Mouse (Mus musculus): ENCODE measurements around the gene Josd2.

The Josd2 gene

DNA sequence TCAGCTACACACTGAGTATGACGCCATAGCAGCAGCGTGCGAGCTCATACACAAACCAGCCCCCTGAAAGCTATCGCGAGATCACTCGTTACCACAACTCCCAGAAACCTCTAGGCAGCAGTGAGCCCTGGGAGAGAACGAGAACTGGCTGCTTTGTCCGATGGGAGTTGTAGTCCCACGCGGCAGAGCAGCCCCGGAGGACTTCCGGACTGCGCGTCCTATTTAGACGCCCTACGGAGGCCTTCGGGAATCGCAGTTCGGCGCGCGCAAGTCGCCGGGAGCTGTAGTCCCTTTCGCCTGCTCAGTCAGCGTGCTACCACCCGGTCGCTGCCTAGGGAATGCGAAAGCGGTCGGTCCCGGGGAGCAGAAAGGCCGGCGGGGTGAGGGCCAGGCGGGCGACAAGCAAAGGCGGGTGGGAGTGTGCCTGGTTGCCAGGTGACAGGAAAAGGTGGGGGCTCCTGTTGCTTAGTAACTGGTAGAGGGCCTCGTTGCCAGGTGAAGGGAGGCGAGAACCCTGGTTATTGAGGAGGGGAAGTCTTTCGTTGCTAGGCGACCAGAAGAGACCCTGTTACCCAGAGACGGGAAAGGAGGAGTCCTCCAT is at the start of gene Josd2:
TSS of gene Josd2 (plus strand) at position 170 of the 601 bp plus-strand sequence.
- peak; percentile 95 for DNase-seq

DNA sequence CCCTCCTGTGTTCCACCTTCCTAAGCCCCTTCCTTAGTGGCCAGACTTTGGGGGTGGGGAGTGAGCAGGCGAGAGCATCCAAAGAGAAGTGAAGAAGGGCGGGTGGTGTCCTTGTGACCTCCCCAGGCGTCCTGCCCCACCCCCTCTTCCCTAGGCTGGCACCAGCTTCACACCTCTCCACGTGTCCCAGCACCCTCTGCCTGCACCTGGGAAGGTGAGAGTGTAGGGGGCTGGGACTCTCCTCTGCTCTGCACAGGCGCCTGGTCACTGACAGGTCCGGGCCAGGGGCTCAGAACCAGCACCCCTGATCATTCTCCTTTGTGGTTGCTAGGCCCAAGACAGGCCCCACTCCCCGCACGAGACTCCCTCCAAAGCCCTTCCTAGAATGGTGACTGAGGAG is 40.1 kb upstream of the Josd2 start:
- DNase-seq, result no peak

DNA sequence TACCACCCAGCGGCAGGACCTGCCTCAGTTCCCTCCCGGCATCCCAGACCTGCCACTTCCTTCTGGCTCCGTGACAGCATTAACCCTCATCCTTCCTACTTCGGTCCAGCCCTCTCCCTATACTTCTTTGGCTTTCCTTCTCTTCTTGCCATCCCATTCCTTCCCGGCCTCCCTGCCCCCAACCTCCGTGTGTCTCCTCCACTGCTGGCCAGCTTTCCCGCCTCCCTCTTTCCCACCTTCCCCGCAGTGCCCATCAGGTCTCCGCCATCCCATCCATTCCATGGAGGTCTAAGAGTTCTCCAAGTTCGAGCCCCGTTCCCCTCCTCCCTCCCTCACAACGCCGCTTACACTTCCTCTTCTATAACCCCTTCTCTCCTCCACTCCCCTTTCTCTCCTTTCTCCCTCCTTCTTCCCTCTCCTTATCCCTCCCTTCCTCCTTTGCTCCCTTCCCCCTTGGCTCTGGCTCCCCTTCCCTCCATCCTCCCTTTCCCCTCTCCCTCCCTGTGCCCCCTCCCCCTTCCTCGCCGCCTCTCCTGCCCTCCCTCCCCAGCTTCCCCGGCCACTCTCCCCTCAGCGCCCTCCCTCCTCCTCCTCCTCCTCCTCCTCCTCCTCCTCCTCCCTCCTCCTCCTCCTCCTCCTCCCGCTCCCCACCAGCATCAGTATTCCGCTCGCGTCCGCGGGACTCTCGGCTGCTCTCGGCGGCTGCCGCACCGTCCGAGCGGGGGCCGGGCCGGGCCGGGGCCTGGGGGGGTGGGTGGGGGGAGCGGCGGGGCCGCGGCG is 39.4 kb upstream of the Josd2 start:
- peak; percentile 57 for DNase-seq

DNA sequence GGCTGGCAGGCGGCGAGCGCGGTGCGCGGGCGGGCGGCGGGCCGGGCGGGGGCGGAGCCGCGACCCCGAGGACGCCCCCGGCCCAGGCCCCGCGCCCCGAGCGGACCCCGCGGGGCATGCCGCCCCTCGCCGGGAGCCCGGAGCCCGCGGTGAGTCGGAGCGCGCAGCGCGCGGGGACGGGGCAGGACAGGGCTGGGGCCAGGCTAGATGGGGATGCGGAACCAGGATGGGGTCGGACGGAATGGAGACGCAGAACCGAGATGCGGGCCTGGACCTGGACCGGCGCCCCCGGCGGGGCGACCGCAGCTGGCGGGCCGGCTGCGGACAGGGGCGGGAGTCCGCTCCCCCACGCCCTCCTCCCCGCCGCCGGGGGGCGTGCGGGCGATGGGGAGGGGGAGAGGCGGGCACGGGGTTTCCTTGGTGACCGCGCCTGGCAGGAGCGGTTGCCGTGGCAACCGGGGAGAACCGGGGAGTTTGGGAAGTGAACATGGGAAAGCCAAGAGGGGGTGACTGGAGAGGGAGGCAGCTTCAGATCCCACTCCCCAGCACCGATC is 38.7 kb upstream of the Josd2 start, which contains the start of gene Lrrc4b:
TSS of gene Lrrc4b (plus strand) at position 51 of the 554 bp plus-strand sequence.
- peak; percentile 86 for DNase-seq

DNA sequence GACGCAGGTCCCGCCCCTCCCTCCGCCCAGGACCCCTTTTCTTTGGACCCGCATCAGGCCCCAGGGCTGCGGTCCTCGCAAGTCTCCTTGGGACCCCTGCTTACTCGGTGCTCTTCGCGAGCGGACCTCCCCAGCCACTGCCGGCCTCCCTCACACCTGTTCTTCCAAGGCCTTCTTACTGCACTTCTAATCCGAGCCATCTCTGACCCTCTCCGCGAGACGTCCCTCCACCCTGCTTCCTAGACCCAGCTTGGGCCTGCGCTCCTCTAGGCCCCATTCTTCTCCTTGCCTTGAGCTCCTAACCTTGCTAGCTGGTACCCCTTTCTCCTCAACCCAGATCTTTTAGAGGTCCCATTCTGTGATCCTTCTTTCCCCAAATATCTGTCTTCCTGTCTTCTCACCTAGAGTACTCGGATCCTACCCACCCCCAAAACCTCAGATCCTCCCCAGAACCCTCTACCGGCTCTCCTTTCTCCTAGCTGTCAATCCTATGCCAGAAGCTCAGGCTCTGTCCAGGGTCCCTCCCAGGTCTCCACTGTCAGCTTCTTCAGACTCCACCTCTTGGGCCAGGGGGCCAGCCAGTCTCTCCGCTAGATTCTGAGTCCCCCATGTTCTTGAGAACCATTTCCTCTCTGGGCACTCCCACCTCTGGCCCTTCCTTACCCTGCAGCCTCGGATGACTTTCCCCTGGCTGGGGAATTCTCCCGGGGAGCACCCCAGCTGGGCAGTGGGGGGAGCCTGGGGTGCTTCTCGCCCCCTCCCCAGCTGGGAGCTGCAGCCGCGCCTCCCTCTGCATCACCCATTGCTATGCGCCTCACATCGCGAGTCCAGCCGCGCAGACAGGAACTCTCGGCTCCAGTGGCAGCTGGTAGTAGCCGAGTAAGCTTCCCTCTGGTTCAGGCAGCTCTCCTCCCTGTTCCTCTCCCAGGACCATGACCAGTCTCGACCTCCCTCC is 38.0 kb upstream of the Josd2 start:
- DNase-seq, result peak; percentile 68

DNA sequence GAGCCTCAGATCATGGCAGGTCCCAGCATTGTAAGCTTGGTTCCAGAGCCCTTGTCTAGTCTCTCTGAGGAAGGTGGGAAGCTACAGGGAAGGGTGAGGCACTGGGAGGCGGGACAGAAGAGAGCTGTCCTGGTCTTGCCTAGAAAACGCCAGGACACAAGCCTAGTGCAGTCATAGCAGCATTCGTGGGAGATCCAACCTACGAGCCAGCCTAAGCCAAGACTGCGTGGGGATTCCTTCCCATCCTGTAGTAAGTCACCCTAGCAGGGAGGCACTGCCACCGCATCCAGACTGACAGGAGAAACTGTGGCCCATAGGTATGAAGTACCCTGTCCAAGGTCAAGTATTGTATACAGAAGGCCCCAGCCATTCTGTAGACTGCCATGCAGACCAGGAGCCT is 35.2 kb upstream of the Josd2 start:
- no peak for DNase-seq

DNA sequence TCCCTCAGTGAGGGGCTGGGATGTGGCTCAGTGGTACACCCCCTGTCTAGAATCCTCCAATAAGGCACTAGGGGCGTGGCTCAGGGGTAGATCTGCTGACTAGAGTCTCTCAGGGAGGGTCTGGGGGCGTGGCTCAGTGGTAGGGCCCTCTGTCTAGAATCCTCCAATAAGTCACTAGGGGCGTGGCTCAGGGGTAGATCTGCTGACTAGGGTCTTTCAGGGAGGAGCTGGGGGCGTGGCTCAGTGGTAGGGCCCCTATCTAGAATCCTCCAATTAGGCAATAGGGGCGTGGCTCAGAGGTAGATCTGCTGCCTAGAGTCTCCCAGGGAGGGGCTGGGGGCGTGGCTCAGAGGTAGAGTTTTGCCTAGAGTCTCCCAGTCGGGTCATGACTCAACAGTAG is 34.4 kb upstream of the Josd2 start:
- DNase-seq, result no peak

DNA sequence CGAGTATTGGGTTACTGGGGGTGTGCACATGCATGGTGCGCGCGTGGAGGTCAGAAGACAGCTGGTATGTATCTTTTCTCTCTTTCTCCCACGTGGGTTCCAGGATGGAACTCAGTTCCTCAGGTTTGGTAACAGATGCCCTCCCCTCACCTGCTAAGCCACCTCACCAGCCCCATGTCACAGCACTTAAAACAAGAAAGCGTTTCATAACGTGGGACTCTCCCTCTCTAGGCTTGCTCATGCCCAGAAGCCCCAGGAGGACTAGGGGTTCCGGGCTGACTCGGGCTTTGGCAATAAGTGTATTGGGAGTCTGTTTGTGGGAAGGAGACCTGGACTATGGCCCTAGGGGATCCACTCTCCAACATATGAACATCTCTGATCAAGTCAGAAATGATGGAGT is 33.7 kb upstream of the Josd2 start:
- no peak for DNase-seq

DNA sequence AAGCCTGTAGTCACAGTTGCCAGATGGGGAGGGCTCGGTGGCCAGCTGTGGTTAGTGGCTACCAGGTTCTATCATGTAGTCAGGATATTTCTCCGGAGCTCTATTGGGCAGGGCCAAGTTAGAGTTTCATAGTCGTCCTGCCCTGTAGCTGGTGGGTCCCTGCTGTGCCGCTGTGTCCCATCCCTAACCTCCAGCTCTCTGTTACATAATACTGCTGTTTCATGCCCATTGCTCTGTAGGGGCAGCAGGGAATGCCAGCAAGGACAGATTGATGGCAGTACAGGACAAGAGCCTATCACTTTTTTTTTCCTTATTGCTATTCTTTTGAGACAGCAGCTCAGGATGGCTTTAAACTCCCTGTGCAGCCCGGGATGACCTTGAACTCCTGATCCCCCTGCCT is 32.0 kb upstream of the Josd2 start:
- no peak for DNase-seq

DNA sequence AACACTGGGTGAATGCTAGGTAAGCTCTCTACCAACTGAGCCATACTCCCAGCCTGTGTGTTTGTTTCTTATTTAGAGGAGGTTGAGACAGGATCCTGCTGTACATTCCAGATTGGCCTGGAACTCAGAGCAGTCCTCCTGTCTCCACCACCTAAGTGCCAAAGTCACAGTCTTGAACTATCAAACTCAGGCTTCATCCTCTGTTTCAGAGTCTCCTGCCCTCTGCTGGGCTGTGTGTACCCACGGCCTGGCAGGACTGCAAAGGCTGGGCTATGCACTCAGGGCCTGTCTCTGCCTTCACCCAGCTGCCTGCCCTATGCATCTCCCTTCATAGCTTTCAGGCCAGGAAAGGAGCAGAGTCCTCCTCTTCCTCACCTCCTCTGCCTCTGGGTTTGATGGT is 31.5 kb upstream of the Josd2 start:
- no peak for DNase-seq

DNA sequence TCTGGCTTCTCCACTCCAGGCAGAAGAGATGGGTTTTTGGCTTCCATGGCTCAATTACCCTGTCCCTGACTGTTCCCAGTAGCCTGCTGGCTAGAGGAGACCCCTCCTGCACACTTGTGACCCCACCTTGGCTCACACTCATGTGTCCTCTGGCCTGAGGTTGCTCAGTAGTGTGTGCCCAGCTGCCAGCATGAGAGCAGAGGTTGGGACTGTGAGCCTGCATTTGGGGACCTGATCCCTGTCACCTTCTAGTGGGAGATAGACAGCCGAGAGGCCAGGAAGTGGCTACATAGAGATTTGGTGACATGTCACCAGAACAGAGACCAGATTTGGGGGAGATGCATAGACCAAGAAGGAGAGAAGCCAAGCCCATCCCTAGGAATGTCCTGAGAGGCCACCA is 30.6 kb upstream of the Josd2 start:
- no peak for DNase-seq

DNA sequence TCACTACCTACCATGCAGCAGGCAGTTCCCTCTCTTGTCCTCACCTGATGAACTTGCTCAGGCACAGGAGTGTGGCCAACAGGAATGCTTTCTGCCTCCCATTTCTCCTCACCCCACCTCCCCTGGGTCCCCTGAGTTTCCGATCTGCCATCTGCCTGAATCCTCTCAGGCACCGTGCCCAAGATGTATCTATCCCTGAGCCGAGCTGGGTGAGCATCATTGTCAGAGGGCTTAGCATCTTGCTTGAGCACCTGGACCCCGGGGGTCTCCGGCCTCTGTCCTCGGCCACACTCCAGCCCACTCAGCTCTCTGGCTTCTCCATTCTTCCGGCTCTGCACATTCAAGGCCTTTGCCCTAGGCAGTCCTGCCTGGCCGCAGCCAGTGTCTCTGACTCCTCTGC is 29.8 kb upstream of the Josd2 start:
- DNase-seq, result no peak

DNA sequence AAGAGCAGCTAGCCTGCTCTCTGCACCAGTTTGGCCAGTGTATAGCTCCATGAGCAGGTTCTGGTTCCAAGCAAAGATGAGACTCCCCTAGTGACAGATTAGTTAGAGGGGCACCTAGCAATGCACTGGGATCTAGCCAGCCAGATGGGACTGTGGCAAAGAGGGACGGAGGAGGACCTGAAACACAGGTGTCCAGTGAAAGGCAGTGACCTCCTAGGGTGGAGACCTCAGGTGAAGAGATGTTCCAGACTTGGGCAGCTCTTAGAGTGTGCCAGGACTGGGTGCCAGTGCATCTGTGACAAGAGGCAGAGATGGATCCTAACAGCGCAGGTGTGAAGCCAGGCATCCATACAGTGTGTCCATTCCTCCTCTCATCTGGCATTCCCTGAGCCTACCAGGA is 28.1 kb upstream of the Josd2 start:
- no peak for DNase-seq

DNA sequence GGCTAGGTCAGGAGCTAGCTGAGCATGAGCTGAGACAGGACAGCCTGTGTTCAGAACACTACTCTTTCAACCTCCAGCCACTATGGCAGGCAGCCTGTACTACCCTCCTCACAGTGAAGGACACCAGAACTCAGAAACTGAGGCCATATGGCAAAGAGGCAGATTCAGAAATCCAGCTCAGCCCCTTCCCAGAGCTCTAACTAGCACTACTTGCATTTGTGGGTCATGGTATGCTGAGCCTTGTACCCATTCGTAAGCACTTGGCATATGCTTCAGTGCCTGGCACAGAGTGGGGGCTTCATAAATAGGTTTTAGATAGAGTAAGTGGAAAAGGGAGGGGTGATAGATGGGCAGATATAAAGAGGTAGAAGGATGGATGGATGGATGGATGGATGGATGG is 27.3 kb upstream of the Josd2 start:
- no peak for DNase-seq

DNA sequence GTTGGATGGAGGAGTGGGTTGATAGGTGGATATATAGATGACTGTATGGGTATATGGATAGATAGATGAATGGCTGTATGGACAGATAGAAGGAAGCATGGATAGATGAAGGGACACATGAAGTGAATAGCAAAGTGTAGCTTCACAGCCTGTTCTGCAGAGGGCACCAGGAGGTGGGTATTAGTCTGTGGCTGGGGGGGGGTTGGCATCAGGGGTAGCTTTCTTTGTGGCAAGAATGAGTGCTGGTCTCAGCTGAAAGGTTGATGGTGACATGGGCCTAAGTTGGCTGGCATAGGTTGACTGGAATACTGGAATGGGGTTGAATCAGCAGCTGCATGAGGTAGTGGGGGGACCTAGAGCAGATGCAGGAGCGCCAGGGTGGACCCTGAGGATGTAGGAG is 26.6 kb upstream of the Josd2 start:
- DNase-seq, result no peak

DNA sequence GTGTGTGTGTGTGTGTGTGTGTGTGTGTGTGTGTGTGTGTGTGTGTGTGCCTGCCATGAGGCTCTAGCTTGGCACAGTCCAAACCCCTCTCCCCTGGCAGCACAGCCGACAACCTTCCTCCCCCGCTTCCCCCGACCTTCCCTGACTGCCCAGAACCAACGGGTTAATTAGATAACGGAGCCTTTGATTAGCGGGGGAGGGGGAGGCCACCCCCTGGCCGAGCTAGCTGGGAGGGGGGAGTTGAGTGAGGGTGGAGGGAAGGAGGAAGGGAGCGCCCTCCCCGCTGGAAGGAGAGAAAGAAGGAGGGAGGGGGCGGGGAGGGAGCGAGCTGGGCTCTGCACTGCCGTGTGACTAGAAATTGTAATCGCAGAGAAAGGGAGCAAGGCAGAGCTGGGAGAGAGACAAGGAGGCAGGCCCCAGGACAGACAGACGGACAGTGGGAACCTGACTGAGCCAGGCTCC is 26.1 kb upstream of the Josd2 start:
- peak; percentile 79 for DNase-seq

DNA sequence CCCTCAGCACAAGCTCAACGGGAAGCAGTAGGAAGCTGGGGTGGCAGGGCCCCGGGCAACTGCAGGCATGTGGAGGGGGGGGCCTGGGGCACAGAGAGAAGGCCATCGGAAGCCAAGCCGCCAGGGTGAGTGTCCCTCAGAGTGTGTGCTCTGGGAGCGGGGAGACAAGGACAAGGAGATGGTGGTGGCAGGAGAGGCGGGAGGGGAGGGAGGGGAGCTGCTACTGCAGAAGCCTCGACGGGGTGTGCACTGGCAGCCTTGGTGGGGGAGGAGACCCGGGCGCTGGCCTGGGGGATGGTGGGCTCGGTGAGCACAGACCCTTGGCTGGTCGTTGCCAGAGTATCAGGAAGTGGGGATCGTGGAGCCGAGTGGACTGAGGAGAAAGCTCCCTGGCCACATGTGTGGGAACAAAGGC is 25.4 kb upstream of the Josd2 start:
- peak; percentile 49 for DNase-seq

DNA sequence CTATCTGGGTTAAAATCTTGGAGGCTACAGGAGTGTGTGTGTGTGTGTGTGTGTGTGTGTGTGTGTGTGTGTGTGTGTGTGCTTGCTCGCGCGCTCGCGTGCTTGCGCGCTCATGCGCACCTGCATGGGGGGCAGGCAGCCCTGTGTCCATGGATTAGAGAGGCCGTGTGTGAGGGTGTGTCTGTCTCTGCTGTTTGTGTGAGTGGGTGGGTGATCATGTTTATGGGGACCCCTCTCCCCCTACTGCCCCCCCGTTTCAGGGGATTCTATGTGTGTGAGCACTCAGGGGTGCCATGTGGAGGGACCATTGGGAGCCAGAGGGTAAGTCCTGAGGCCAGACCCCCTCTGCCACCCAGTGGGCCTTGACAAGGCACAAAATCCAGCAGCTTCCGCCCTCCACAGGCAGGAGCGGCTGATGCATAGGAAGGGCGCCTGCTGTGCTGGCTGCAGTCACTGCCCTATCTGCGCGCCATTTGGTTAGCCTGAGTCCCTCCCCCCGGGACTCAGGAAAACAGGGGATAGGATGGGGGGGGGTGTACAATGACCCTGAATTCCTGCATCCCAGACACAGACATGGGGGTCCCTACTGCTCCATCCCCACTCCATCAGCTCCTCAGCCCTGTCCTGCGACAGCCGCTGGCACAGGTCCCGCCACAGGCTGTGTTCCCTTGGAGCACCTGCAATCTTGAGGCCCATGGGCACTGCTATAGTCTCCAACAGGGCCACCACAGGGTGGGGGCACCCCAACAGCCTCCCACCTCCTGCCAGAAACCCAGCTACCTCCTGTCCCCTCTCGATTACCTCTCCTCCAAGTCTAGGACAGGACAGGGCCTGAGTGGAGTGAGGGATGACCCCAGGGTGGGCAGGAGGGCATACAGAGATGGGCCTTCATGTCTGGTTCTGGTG is 24.3 kb upstream of the Josd2 start:
- DNase-seq, result peak; percentile 50

DNA sequence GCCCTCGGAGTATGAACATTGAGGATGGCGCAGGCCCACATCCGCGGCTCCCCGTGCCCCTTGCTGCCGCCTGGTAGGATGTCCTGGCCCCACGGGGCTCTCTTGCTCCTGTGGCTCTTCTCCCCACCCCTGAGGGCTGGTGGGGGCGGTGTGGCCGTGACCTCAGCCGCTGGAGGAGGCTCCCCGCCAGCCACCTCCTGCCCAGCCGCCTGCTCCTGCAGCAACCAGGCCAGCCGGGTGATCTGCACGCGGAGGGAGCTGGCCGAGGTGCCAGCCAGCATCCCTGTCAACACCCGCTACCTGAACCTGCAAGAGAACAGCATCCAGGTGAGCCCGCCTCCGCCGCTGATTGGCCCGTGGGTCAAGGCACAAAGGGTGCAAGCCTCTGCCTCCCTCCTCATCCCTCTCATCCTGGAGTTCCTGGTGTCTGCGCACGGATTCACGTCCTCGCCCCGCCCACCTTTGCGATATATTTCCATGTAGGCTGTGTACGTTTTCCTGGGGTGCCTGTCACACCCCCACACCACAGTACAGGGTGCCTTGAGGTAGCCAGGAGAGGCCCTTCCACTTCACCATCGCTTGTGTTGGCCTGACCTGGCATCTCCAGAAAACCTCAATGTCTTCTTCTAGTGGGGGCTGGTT is 22.8 kb upstream of the Josd2 start:
- peak; percentile 38 for DNase-seq

DNA sequence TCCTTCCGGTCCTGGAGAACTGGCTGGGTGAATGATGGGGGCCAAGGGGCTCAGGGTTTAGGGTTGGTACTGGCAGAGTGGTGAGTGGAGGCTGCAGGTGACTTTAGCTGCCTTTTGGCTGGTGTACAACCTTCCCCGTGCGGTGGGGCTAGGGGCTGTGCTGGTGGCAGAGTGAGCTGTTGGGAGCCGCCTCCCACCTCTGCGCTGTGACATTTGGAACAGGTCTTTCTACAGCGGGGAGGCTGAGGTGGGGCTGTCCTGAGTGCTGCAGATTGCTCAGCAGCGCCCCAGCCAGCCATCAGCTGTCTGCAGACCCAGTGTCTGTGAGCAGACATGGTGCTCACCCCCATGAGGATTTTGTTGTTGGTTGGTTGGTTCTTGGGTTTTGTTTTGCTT is 22.3 kb upstream of the Josd2 start:
- DNase-seq, result peak; percentile 39

DNA sequence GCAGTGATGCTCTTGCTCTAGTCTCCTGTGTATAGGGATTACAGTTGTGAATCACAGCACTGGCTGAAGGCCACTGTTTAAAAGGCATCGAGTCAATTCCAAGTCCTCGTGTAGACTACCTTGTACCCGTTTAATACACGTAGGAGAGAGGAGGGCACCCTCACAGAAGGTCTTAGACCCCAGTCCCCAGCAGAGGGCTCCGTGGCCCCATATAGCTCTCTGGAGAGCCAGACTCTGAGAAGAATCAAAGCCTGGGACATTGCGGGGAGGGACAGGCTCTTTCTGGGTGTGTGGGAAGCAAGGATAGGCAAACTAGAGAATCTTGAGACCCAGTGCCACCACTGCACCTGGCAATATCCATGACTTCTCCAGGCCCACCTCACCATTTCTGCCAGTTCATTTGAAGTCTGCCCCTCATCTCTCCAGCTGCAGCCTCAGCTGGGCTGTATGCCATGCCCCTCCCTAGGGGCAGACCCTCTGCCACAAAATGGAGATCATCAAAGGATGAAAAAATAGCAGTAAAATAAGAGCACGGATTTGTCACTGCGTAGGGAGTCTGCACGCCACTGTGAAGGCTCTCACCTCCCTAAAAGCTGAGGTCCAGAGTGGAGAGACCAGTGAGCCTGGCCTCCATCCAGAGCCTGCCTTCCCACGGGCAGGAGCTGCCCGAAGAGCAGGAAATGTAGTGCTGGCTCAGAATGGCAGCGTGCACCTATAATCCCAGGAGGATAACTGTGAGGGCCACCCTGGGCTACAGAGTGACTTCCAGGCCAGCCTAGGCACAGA is 21.5 kb upstream of the Josd2 start:
- peak; percentile 39 for DNase-seq
